Mouse (Mus musculus) E14TG2a.4 (cell line): Measurements from ENCODE around the gene Abce1.

Experiments
- CTCF ChIP-seq: conservative IDR thresholded peaks from 2 replicates; pipeline ENCODE4 v1.5.1; 2014; ENCODE audit warnings: low read length
- NANOG ChIP-seq: IDR thresholded peaks from 2 replicates; pipeline ENCODE4 v1.6.1; 2014; ENCODE audit warnings: borderline replicate concordance, low read length, mixed read lengths

- no peak for TF ChIP-seq CTCF
- no peak for TF ChIP-seq NANOG
These were observed 62.0 kb downstream of the Abce1 start for GRCm38 (mm10) chr8:79649569-79649968.
